11 mouse cellular contexts compared by ENCODE assay signal in the genomic region with DNA sequence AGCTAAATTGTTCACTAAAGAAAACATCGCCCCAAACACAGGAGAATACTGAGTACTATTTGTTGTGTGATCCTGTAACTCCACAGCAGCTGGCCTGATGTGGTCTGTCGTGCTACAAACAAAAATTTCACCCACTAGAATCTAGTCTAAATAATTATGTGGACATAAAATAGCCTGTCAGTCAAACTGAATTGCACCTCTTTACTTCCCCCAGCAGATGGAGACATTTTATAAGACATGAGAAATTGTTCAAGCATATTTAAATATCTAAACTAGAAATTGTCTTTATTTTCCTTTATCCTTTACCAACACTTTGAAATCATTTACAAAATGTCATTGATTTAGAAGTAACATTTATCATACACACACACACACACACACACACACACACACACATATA. TPM values are rescaled to one million over a fixed set of nuclear protein-coding genes. Genes with fewer than 3 reads are reported as not detected.
A peak's percentile ranks its signal among the peaks of the same experiment; 100 is the strongest.
DNase-seq lines count a peak whose midpoint lies in the region; ATAC-seq and TF ChIP-seq lines count a peak whose summit lies in the region.
"Had no signal": no experiment of that assay in that cellular context is flagged by ENCODE, and none has a peak within 500 bp of the region (broad histone marks: within the 10 kb centered on the region; RNA-seq: fewer than 3 reads in every experiment).

No protein-coding gene starts in this region.

- H3K36me3 ChIP-seq in heart, postnatal 0 days (replicated peaks; ENCODE audit: control insufficient read depth, insufficient read depth, low read length), result no peaks in the 10 kb centered on the region
- H3K36me3 ChIP-seq in heart, embryonic 12.5 days, result no peaks in the 10 kb centered on the region
- H3K36me3 ChIP-seq in midbrain, postnatal 0 days (ENCODE audit: insufficient read depth, low read length), result no peaks in the 10 kb centered on the region
- H3K36me3 ChIP-seq in midbrain, embryonic 15.5 days (replicated peaks), result no peaks in the 10 kb centered on the region
- no peaks in the 10 kb centered on the region for H3K36me3 ChIP-seq in stomach, postnatal 0 days (ENCODE audit: control insufficient read depth, insufficient read depth, low read length)

- no peak for TF ChIP-seq EP300 in heart, postnatal 0 days (IDR thresholded peaks at IDR 0.05; ENCODE audit: low read depth)
- no peak for TF ChIP-seq EP300 in stomach, postnatal 0 days (optimal IDR thresholded peaks at IDR 0.05)

- WGBS in heart, postnatal 0 days, result 22% methylated on average over 2 of the region's 2 CpGs
- 39% methylated on average over 2 of the region's 2 CpGs for WGBS in heart, embryonic 12.5 days
- WGBS in midbrain, postnatal 0 days, result 34% methylated on average over 2 of the region's 2 CpGs
- WGBS in midbrain, embryonic 15.5 days, result 44% methylated on average over 2 of the region's 2 CpGs
- WGBS in stomach, postnatal 0 days, result 29% methylated on average over 2 of the region's 2 CpGs

- peak; percentile 52 for TF ChIP-seq CTCF in heart, postnatal 0 days (IDR thresholded peaks at IDR 0.05; ENCODE audit: low read depth)
- peak; percentile 74 for TF ChIP-seq CTCF in midbrain, postnatal 0 days (IDR thresholded peaks at IDR 0.05)
- peak; percentile 70 for TF ChIP-seq CTCF in stomach, postnatal 0 days (IDR thresholded peaks at IDR 0.05; ENCODE audit: low read depth)

- no peaks in the 10 kb centered on the region for H3K27me3 ChIP-seq in heart, postnatal 0 days (ENCODE audit: control insufficient read depth, insufficient read depth, low read length)
- H3K27me3 ChIP-seq in heart, embryonic 12.5 days (replicated peaks), result no peaks in the 10 kb centered on the region
- no peaks in the 10 kb centered on the region for H3K27me3 ChIP-seq in midbrain, postnatal 0 days (ENCODE audit: insufficient read depth, low read length)
- no peaks in the 10 kb centered on the region for H3K27me3 ChIP-seq in midbrain, embryonic 15.5 days (replicated peaks)
- H3K27me3 ChIP-seq in stomach, postnatal 0 days (ENCODE audit: control insufficient read depth, insufficient read depth, low read length), result no peaks in the 10 kb centered on the region

- H3K27ac ChIP-seq in heart, postnatal 0 days (ENCODE audit: low read depth), result no peak overlapping the region
- no peak overlapping the region for H3K27ac ChIP-seq in heart, embryonic 12.5 days (ENCODE audit: poor library complexity, severe bottlenecking)
- no peak overlapping the region for H3K27ac ChIP-seq in midbrain, postnatal 0 days (ENCODE audit: low read depth, low read length)
- no peak overlapping the region for H3K27ac ChIP-seq in midbrain, embryonic 15.5 days
- no peak overlapping the region for H3K27ac ChIP-seq in stomach, postnatal 0 days (replicated peaks)

- no peak overlapping the region for H3K4me2 ChIP-seq in heart, postnatal 0 days (ENCODE audit: low read depth, low read length)
- no peak overlapping the region for H3K4me2 ChIP-seq in heart, embryonic 12.5 days
- no peak overlapping the region for H3K4me2 ChIP-seq in midbrain, postnatal 0 days (ENCODE audit: low read depth, low read length, poor library complexity, severe bottlenecking)
- no peak overlapping the region for H3K4me2 ChIP-seq in midbrain, embryonic 15.5 days
- no peak overlapping the region for H3K4me2 ChIP-seq in stomach, postnatal 0 days (replicated peaks; ENCODE audit: low read depth)

- H3K9me3 ChIP-seq in heart, postnatal 0 days (replicated peaks; ENCODE audit: control insufficient read depth, low read length), result no peaks in the 10 kb centered on the region
- no peaks in the 10 kb centered on the region for H3K9me3 ChIP-seq in heart, embryonic 12.5 days (replicated peaks)
- no peaks in the 10 kb centered on the region for H3K9me3 ChIP-seq in midbrain, postnatal 0 days (ENCODE audit: low read length)
- no peaks in the 10 kb centered on the region for H3K9me3 ChIP-seq in midbrain, embryonic 15.5 days
- no peaks in the 10 kb centered on the region for H3K9me3 ChIP-seq in stomach, postnatal 0 days (ENCODE audit: control insufficient read depth, low read length)

- intact Hi-C loops in gastrocnemius, postnatal 14 days (cut with DNase I; ENCODE audit: low total_unique reads), result loop anchor here (10.0 kb wide), 1 partner anchor 134 kb away; no protein-coding TSS in a partner anchor

- no peaks in the 10 kb centered on the region for H3K4me1 ChIP-seq in heart, postnatal 0 days (ENCODE audit: control insufficient read depth, insufficient read depth)
- no peaks in the 10 kb centered on the region for H3K4me1 ChIP-seq in heart, embryonic 12.5 days (replicated peaks)
- H3K4me1 ChIP-seq in midbrain, postnatal 0 days (ENCODE audit: insufficient read depth, low read length), result no peaks in the 10 kb centered on the region
- H3K4me1 ChIP-seq in midbrain, embryonic 15.5 days, result no peaks in the 10 kb centered on the region
- H3K4me1 ChIP-seq in stomach, postnatal 0 days (replicated peaks; ENCODE audit: control insufficient read depth, insufficient read depth), result no peaks in the 10 kb centered on the region

- no peak for ATAC-seq in heart, postnatal 0 days (ENCODE audit: insufficient read depth, low read depth)
- no peak for ATAC-seq in heart, embryonic 12.5 days (ENCODE audit: insufficient number of reproducible peaks, low FRiP score)
- ATAC-seq in midbrain, postnatal 0 days (ENCODE audit: low FRiP score), result no peak
- ATAC-seq in midbrain, embryonic 15.5 days (replicated peaks), result no peak
- ATAC-seq in stomach, postnatal 0 days (ENCODE audit: low FRiP score, low TSS enrichment), result no peak
- ATAC-seq: midbrain, embryonic 16.5 days had no signal

- no peak overlapping the region for H3K4me3 ChIP-seq in heart, postnatal 0 days (ENCODE audit: low read depth, low read length)
- H3K4me3 ChIP-seq in heart, embryonic 12.5 days, result no peak overlapping the region
- H3K4me3 ChIP-seq in midbrain, postnatal 0 days (ENCODE audit: low read depth, low read length), result no peak overlapping the region
- H3K4me3 ChIP-seq in midbrain, embryonic 15.5 days, result no peak overlapping the region
- no peak overlapping the region for H3K4me3 ChIP-seq in stomach, postnatal 0 days (ENCODE audit: low read depth, low read length)

- no peak for DNase-seq in heart, postnatal 0 days (ENCODE audit: low spot score)
- peak; percentile 22 for DNase-seq in midbrain, postnatal 0 days (ENCODE audit: low spot score)
- peak; percentile 0 for DNase-seq in c-Kit-positive CD71-positive TER-119-negative erythroid progenitor cells, embryonic 14.5 days (ENCODE audit: low read depth)
- no peak for DNase-seq in stomach, postnatal 0 days (ENCODE audit: low spot score)
- DNase-seq in gastrocnemius, postnatal 14 days, result no peak
- DNase-seq in heart, adult 9 months (ENCODE audit: low spot score in 2 of 2), result no peak
- DNase-seq: thymus, postnatal 4 days had no signal

- H3K9ac ChIP-seq in heart, postnatal 0 days (replicated peaks; ENCODE audit: low read depth, low read length), result no peak overlapping the region
- H3K9ac ChIP-seq in heart, embryonic 12.5 days, result no peak overlapping the region
- H3K9ac ChIP-seq in midbrain, postnatal 0 days (replicated peaks; ENCODE audit: low read length, poor library complexity, severe bottlenecking), result no peak overlapping the region
- no peak overlapping the region for H3K9ac ChIP-seq in midbrain, embryonic 15.5 days
- no peak overlapping the region for H3K9ac ChIP-seq in stomach, postnatal 0 days (ENCODE audit: low read length)

RNA-seq across cellular contexts. Expression of gene Chst7, which starts 38.4 kb away (rescaled TPM):
- total RNA-seq in heart, postnatal 0 days (2014; rRNA removed; ENCODE audit: low replicate concordance), result 7.8 and 12.9 TPM in 2 replicates
- 6.6 and 7.1 TPM in 2 replicates for polyA plus RNA-seq in heart, postnatal 0 days (2015; fragmentation: Nextera tagmentation; extraction: Ambion mirVana)
- 3.8 and 4.2 TPM in 2 replicates for polyA plus RNA-seq in heart, embryonic 12.5 days (2016; fragmentation: Nextera tagmentation; extraction: Ambion mirVana)
- 8.4 and 12.6 TPM in 2 replicates for total RNA-seq in midbrain, postnatal 0 days (2014; rRNA removed)
- 6.6 and 6.9 TPM in 2 replicates for polyA plus RNA-seq in midbrain, postnatal 0 days (2015; fragmentation: Nextera tagmentation; extraction: Ambion mirVana)
- 5.4 and 6.4 TPM in 2 replicates for polyA plus RNA-seq in midbrain, embryonic 15.5 days (2015; fragmentation: Nextera tagmentation; extraction: Ambion mirVana)
- polyA plus RNA-seq in stomach, postnatal 0 days (2015; fragmentation: Nextera tagmentation; extraction: Ambion mirVana), result 1.9 and 2.7 TPM in 2 replicates
- total RNA-seq in gastrocnemius, postnatal 14 days (2021), result 1 to 10 TPM; 4.6 to 6.0 TPM
- total RNA-seq: common myeloid progenitor, adult 5-6 weeks had no signal

Comparison
In these comparisons a context has a peak if more than half of its experiments do, and no peak if none do; other contexts are left out.
1. DNase-seq: peak in midbrain, postnatal 0 days (single experiment) and c-Kit-positive CD71-positive TER-119-negative erythroid progenitor cells, embryonic 14.5 days (single experiment); none in heart, postnatal 0 days (single experiment), stomach, postnatal 0 days (single experiment), gastrocnemius, postnatal 14 days (single experiment) and heart, adult 9 months (0 of 2).
2. Peak in every context shown above with its lines, with median percentiles within 50 percentile points of each other: CTCF ChIP-seq.